Mouse (Mus musculus): Measurements from ENCODE around the gene Trmt13.
A peak's percentile ranks its signal among the peaks of the same experiment; 100 is the strongest.

Gene Trmt13

DNA sequence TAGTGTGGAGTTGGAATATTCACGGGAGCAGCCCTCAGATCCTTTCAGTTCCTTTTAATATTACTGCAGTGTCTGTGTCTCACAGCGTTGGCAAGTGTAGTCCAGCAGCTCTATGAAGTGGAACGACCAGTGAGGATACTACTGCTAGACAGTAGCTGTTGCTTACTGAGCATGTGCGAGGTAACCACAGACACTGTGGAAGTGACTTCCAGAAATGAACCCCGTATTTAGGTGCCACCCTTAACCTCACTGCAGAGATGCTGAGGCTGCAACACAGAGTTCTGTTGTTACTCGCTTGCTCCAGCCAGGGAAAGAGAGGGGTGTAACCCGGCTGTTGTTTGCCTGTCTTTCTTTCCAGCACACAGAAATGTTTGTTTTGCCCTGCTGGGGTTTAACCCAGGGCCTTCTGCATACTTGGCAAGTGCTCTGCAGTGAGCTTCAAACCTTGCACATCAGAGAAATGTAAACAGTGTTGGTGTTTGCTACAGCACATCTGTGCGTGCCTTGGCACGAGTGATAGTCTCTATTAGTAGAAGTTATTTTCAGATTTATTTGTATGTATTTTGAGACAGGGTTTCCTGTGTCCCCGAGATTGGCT, at the start of gene Trmt13:
TSS of gene Trmt13 (minus strand) at position 293 of the 598 bp plus-strand sequence.
- no peak for DNase-seq (ENCODE audit: low spot score in 2 of 2)

DNA sequence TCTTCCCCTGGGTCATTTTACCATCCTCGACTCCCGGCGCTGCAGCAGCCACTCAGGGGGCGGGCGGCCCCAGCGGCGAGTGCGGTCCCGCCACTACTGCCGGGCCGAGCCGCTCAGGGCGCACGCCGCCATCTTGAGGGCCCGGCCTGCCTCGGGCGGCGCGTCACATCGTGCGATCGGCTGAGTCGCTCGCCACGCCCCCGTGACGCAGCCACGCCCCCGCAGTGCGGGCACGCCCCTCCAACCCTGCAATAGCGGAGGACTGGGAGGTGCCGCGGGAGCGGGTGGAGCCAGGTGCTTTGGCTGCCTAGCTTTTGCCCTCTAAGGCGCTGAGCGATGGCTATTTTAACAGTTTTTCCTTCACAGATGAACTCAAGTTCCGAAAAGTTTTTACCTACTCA, 48.1 kb upstream of the Trmt13 start, which contains the start of gene Mfsd14a:
TSS of gene Mfsd14a (minus strand) at position 215 of the 401 bp plus-strand sequence.
- DNase-seq (ENCODE audit: low spot score in 2 of 2) = peak; percentile 97 to 98

DNA sequence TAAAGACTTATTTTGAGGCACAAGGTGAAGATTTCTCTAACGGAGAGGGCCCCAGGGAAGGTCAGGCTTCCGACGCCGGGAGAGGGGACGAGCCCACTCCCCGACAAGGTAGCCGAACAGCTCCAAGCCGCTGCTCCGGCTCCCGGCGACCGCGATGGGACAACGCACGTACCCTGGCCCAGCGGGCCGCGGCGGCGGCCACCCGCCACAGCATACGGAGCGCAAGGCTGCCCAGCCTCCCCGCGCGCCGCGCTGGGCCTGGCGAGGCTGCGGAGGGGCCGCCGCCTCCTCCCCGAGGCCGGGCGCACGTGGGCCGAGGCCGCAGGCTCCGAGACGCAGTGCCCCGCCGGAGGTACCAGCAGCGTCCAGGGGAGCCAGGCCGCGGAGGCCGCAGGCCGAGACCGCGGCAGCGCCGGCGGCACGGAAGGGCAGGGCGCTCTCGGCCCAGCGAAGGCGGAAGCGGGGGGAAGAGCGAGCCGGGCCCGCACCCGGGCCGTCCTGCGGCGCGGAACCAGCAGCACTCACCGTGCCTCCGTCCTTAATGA, 47.6 kb upstream of the Trmt13 start:
- no peak for DNase-seq (ENCODE audit: low spot score in 2 of 2)

DNA sequence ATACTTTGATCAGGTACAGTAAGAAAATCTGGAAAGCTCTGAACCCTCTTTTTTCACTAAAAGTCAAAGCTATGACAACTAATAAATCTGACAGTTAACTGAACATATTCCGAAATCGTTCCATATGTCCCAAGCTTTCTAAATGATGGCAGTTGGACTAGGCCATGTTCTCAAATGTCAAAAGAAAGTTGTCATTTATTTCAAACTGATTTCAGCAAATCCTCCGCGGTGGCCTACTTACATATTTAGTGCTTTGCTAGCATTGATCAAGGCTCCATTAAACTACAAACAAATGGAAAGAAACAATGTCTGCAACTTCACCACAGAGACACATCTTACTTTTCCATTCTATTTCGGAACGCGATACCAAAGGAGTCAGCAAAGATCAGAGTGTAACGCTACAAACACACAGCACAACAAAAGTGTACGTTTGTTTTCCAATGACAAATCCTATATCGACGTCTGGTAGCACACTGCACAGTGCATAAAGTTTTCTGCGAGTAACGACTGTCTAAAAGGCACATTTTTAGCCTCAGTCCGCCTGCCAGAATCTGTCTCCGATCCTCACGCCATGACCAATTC, 47.0 kb upstream of the Trmt13 start:
- no peak for DNase-seq (ENCODE audit: low spot score in 2 of 2)

DNA sequence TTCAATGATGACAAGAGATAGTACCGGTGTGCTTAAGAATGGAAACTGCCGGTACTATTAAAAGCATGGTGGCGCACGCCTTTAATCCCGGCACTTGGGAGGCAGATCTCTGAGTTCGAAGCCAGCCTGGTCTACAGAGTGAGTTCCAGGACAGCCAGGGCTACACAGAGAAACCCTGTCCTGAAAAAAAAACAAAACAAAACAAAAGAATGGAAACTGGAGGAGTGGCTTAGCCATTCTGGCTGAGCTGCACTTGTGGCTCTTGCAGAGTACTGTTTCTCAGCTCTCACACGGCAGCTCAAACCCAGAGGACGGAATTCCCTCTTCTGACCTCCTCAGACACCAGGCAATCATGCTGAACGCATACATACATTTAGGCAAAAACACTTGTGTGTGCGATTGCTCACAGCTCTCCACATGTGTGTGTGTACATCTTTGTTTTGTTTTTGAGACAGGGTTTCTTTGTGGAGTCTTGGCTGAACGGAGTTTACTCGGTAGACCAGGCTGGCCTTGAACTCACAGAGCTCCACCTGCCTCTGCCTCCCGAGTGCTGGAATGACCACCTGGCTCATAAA, 45.6 kb upstream of the Trmt13 start:
- no peak for DNase-seq (ENCODE audit: low spot score in 2 of 2)

DNA sequence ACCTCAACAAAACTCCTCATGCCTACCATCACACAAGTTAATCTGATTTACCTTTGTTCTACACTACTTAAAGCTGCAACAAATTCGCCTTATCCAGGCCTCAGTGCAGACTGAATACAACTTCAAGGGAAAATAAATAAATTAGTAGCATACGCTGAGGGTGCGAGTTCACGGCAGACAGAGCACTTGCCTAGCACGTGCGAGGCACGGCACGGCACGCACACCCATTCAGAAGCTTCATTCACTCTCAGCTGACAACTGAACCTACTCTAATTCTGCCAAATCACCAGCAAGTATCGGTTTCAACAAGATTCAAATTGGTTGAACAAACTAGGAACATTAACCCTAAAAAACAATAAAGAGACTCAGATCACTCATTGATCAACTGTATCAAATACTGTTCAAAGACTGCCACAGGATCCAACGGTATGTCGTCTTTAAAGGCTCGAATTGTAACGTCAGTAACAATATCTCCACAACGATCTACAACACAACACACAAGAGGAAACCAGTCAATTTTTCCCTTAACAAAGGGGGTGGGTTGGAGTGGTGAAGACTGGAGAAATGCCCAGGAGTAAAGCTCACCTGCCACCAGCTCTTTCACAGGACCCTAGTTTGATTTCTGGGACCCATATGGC, 44.7 kb upstream of the Trmt13 start:
- no peak for DNase-seq (ENCODE audit: low spot score in 2 of 2)

DNA sequence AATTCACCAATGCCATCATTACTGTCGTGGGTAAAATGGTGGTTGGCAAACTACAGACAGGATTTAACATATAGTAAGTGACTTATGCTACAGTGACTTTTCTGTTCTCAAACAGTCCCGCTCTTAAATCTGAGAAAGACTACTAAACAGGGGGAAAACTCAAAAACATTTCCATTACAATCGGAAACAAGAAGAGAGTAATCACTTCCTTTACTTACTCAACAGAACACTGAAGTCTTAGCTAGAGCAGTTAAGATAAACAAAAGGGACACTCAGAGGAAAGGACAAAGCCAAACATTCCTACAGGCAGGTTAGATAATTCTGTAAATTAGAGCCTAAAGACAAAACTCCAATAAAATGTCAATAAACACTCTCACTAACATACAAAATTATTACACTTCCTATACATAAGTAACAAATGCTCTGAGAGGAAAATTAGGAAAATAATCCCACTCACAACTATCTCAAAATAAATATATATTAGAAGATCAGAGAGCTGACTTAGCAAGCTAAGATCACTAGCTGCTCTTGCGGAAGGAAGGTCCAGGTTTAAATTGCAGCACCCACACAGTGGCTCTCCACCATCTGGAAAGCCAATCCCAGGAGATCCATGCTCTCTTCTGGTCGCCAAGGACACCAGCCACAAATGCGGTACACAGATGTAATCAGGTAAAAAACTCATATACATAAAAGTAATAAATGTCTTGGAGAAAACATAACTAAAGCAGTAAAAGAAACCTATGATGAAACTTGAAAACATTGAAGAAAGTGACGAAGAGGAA, 42.0 kb upstream of the Trmt13 start:
- DNase-seq (ENCODE audit: low spot score in 2 of 2) = peak in 1 of 2 experiments; percentile 17

DNA sequence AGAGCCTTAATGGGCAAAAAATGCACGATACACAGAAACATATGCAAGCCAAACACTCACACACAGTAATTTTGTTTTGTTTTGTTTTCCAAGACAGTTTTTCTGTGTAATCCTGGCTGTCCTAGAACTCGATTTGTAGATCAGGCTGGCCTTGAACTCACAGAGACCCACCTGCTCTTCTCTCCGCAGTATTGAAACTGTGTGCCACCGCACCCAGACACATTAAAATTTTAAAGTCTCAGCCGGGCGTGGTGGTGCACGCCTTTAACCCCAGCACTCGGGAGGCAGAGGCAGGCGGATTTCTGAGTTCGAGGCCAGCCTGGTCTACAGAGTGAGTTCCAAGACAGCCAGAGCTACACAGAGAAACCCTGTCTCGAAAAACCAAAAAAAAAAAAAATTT, 39.7 kb upstream of the Trmt13 start:
- DNase-seq (ENCODE audit: low spot score in 2 of 2) = peak in 1 of 2 experiments; percentile 12

DNA sequence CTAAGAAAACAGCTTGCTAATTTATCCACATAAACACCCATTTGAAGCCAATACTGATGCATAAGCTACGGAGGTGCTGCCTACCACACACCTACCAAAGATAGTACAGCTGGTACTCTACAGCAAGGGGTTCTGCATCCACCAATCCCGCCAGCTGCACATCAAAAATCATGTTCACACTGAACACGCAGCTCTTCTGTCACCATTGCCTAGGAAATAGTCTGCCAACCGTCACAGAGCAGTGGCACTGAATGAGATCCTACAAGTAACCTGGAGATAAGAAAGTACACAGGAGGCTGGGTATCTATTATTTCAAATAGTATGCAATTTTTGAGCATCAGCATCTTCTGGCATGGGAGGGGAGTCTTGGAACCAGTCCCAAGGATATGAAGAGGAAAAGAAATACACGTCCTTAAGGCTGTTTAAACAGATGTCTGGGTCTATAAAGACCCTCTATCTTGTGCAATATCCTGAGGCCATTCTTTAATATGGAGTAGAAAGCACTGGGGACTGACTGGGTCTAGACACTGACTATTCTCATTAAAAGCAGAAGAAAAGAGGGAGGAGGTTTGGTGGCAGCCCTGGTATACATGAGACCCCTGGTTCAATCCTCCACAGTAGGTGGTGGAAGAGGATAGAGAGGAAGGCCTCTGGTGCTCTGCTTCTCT, 39.0 kb upstream of the Trmt13 start:
- DNase-seq (ENCODE audit: low spot score in 2 of 2) = peak in 1 of 2 experiments; percentile 20

DNA sequence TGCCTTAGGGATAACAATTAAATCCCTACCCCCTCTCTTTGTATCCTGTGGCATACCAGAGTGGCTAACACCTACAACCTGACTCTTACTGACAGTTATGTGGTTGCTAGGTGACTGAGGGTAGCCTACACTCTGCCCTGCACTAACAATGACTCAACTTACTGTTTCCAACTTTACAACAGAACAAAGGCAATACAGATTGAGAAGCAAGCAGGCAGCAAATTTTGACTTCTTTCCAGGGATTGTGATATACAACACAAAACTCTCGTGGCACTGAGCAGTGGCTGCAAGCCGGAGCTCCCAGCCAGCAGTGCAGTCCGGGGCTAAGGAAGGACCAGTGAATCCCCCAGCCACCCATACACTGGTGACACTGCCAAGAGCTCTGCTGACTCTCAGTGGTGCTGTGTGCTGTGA, 37.7 kb upstream of the Trmt13 start:
- peak in 1 of 2 experiments; percentile 22 for DNase-seq (ENCODE audit: low spot score in 2 of 2)

DNA sequence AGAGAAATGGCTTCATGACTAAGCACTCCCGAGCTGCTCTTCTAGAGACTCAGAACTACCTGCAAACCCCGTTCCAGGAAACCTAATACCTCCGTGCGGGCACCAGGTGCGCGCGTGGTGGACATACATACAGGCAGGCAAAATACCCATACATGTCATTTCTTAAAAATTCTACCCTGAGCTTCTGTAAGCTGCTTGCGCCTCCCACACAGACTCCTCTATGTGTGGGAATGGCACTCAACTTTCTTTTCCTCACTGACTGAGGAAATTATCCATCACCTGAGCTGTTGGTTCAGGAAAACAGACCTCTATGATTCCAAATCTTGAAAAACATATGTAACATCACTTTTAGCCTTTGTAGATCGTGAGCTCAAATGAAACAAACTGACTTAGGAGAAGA, 36.3 kb upstream of the Trmt13 start:
- DNase-seq (ENCODE audit: low spot score in 2 of 2) = peak in 1 of 2 experiments; percentile 20

DNA sequence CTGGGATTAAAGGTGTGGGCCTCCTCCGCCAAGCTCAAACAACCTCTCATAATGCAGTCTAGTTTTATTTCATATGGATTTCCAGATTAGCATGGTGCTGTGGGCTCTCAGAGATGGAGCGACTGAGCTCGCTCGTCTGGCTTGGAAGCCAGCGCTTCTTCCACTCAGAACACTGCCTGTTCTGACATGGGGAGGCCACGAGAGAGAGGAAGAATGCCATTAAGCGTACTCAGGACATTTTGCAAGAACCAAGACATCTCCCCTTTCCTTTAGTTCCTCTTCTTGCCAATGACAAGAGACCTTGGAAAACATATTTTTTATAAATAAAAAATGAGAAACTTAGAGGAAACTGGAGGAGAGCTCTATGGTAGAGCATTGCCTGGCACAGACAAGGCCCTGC, 34.4 kb upstream of the Trmt13 start:
- DNase-seq (ENCODE audit: low spot score in 2 of 2) = no peak

DNA sequence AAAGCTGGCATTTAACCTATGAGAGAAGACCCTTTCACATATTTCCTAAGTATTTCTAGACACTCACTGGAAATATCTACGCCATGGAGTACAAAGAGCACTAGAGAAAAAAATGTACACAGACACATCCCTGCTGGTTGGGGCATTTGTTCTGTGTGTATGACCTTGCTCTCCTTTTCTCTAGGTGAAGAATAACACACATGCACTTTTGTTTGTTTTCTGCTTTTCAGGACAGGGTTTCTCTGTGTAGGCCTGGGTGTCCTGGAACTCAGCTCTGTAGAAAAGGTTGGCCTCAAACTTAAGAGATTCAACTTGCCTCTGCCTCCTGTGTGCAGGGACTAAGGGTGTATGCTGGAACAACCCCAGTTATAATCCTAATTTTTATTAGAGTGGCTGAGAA, 32.0 kb upstream of the Trmt13 start:
- DNase-seq (ENCODE audit: low spot score in 2 of 2) = no peak

DNA sequence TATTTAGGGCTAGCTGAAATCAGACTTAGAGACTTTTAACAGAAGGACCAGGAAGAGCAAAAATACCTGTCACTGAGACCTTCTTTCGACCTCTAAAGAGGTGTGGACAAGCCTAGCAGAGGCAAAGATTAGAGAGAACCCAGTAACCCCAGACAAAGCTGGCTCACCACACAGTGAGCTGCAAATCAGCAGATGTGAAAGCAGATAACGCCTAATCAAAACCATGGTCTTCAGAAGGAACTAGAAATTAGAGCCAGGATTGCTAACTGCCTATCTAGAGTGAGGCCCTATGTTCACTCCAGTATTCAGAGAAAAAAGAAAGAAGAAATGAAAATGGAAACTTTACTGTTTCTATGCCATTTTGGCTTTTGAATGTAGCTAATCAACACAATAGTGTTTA, 28.0 kb upstream of the Trmt13 start:
- no peak for DNase-seq (ENCODE audit: low spot score in 2 of 2)

DNA sequence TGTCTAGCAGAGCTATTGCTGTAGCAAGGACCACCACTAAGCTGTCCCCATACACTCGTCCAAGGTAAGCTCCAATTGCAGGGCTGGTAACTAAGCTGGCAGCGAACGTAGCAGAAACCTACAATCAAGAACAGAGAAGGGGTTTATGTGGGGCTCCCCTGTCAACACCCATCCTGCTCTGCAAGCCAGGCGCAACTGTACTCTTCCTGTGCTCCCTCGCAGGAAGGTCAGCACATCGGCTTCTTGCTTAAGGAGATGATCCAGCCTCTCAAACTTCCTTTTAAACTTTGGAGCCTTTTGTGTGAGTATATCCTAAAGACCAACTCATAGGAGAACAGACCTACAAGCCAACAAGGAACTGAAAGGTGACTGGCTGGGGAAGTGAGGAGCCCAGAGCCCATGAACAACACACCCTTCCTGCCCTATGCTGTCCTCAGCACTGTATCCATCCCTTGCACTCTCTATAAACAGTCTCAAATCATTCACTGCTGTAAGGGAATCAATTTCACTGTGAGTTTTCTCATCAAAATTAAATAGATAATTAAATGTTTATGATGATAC, 27.5 kb upstream of the Trmt13 start:
- DNase-seq (ENCODE audit: low spot score in 2 of 2) = no peak

DNA sequence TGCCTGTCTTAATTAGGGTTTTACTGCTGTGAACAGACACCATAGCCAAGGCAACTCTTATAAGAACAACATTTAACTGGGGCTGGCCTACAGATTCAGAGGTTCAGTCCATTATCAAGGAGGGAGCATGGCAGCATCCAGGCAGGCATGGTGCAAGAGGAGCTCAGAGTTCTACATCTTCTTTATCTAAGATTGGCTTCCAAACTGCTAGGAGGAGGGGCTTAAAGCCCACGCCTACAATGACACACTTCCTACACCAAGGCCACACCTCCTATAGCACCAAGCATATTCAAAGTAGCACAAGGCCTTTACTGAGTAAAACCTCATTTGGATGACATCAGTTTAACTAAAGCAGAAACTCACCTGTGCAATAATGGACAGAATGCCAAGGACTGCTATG, 25.6 kb upstream of the Trmt13 start:
- no peak for DNase-seq (ENCODE audit: low spot score in 2 of 2)

DNA sequence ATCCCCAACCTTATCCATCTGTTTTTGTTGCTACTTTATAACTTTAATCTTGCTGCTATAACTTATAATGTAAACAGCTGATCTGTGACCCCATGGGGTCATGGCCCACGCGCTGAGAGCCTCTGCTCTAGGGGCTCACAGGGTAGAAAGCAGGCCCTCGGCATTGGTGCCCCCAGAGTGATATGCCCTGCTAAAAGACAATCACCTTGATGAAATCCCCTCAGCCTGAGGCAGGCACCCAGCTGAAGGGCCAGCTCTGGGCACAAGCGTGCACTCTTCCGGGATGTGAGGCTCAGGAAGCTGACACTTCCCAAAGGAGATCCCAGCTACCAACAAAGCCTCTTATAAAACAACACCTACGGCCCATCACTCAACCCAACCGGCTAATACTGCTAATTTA, 24.2 kb upstream of the Trmt13 start:
- no peak for DNase-seq (ENCODE audit: low spot score in 2 of 2)

DNA sequence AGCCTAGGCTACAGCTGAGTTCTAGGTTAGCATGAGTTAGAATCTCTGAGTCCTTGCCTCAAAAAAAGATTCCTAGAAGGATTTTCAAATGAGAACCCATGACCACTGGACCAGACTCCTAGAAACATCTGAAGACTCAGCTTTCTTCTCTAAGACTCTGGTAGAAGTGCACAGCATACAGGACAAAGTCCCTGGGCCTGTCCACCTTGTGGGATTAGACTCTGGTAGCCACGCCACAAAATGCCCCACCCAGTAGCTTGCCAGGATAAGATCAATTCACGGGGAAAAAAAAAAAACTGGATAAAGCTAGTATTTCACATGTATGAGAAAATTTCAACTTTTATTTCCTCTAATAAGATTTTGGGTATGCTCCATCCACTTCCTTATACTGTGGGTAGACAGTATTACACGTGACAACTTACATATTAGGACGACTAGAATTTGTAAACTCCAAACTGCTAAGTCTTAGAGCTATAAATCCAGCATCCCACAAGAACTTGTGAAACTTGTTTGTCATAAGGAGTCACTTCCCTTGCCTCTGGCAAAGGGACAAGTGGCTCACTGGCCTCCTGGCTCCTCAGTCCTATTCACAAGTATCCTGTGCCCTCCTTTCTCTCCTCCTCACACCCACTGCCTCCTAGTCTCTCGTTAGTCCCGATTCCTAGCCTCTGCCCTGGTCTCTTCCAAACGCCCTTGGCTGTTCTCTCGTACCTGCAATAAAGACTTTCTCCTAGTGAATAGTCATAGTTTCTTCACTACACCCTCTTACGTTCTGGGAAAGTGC, 23.5 kb upstream of the Trmt13 start:
- DNase-seq (ENCODE audit: low spot score in 2 of 2) = no peak

DNA sequence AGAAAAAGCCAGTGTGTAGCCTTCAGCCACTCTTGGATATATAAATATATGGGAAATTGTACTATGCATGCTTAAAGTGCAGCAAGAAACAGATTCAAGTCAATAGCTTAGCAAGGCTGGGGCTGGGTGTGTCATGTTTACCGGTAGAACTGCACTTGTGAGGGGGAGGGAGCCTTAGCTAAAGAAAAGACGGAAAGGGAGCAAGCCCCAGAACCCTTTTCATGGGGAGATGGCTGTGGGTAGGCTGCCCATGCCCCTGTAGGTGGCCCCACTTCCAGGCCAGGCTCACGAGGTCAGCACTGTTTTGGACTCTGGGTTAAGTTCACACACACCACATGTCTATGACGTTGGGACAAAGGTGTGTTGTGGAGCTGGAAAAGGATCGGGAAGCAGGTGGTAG, 21.4 kb upstream of the Trmt13 start:
- DNase-seq (ENCODE audit: low spot score in 2 of 2) = no peak

DNA sequence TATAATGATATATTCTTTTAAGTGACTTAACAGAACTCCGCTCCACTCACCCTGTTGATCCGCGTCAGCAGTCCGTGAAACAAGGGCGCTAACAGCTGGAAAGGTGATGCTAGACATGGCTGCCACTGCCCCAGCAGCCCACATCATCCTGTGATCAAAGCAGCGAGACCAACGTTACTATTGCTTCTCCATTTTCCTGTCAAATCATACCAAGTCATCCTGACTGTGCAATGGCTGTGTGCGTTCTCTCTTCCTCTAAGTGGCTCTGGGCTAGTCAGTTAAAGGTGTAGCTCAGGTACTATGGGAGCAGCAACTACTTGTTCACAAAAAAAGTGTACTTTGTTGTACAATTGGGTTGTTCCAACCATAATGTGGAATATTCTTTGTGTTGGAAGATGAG, 20.5 kb upstream of the Trmt13 start:
- no peak for DNase-seq (ENCODE audit: low spot score in 2 of 2)
